Mouse (Mus musculus) bone marrow macrophage, adult 2 months (primary cell): ENCODE measurements around the gene Trim15.

Experiments used
- CTCF ChIP-seq: IDR thresholded peaks from 2 replicates; pipeline ENCODE4 v1.5.1; 2012; ENCODE audit warnings: low read depth, mild to moderate bottlenecking, low read length, moderate library complexity
- POLR2A ChIP-seq: IDR thresholded peaks from 2 replicates; pipeline ENCODE4 v1.6.1; 2012; ENCODE audit warnings: mild to moderate bottlenecking, low read depth, low read length, borderline replicate concordance

DNA sequence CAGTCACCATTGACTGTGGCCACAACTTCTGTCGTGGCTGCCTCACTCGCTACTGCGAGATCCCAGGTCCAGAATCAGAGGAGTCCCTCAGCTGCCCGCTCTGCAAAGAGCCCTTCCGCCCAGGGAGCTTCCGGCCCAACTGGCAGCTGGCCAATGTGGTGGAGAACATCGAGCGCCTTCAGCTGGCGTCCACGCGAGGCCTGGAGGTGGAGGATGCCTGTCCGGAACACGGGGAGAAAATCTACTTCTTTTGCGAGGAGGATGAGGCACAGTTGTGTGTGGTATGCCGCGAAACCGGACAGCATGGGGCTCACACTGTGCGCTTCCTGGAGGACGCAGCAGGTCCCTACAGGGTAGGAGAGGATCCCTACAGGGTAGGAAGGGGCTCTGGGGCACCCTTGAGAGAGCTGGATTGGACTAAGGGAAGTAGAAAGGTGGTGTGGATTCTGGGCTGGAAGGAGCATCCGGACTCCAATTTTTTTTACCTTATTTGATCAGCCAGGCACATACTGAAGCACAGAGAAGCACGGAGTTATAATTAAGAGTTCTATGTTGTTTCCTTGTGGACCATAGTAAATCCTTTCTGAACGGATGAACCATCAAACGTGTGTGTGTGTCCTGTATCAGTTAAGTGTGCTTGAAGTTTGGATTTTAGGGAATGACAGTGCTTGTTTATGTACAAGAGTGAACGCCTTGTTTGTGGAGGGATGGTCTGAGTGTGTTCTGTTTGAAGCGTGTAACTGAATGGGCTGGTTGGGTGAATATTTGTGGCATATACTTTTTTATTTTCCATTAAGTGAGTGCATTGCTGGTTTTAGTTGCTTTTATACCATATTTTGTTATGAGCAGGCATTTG, 3.2 kb upstream of the Trim15 start:
- no peak for TF ChIP-seq CTCF
- TF ChIP-seq POLR2A, result no peak
